Mouse (Mus musculus) heart, adult 2 months (tissue): ENCODE measurements at regions not wholly inside any gene's neighbourhood (a gene's known extent, or its start where the extent isn't known, plus 50 kb on each side); places are given as distances from the start of the nearest gene placed in this dataset.

Experiments used
- CTCF ChIP-seq: fragments of 200-600 bp; IDR thresholded peaks from 2 replicates; pipeline ENCODE4 v1.8.1; 2022; ENCODE audit warnings: antibody characterized with exemption, mild to moderate bottlenecking, moderate library complexity
- EP300 ChIP-seq: fragments of 200-500 bp; IDR thresholded peaks from 2 replicates; pipeline ENCODE4 v1.6.1; 2011; ENCODE audit warnings: low read depth, low read length, control low read depth; ENCODE audit not compliant: insufficient read depth
- POLR2A ChIP-seq: fragments of 200-500 bp; IDR thresholded peaks from 2 replicates; pipeline ENCODE4 v1.6.1; 2011; ENCODE audit warnings: mild to moderate bottlenecking, low read depth, low read length, control low read depth; ENCODE audit not compliant: insufficient read depth

DNA sequence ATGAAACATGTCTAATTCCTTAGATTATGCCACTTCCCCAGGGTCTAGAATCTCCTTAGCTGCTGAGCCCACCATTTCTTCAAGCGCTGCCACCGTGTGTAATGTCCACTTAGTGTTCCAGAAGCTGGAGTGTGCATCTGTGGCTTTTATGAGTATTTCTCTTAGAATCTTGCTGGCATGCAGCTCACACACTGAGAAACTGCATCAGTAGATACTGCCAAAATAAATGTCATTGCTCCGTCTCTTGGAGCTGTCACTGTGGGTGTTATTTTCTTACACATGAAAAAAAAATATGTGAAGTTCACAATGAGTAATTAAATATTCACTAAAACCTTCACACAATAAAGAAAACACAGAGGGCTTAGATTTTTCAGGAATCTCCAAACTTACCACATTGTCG lies 345.3 kb upstream of the 4930583I09Rik start:
- TF ChIP-seq EP300 (no peak), POLR2A (no peak), CTCF (no peak)
